Mouse (Mus musculus): ENCODE measurements around the gene Ppp1r36. TPM values are rescaled to one million over a fixed set of nuclear protein-coding genes. Genes with fewer than 3 reads are reported as not detected.

Gene Ppp1r36
- 1 to 10 TPM; 1.7 to 1.8 TPM for total RNA-seq (2021)

DNA sequence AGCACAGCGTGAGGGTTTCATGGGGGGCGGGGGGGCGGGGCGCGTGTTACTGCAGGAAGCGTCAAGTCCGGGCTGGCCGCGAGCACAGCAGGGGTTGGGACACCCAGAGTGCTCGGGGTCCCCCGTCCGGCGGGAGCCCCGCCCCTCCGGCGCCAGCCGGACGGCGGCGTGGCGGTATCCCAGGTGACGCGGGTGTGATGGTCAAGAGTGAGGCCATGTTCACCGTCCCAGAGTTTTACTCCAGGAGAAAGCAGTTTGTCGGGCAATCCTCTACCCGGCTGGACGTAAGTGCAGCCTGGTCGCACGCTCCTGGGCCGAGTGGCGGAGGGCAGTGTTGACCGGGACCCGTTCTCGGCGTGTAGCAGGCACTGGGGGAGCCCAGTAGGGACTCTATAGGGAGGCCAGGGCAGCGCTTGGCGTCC, at the start of gene Ppp1r36:
TSS of gene Ppp1r36 (plus strand) at position 106 of the 422 bp plus-strand sequence.
- no peak for DNase-seq

DNA sequence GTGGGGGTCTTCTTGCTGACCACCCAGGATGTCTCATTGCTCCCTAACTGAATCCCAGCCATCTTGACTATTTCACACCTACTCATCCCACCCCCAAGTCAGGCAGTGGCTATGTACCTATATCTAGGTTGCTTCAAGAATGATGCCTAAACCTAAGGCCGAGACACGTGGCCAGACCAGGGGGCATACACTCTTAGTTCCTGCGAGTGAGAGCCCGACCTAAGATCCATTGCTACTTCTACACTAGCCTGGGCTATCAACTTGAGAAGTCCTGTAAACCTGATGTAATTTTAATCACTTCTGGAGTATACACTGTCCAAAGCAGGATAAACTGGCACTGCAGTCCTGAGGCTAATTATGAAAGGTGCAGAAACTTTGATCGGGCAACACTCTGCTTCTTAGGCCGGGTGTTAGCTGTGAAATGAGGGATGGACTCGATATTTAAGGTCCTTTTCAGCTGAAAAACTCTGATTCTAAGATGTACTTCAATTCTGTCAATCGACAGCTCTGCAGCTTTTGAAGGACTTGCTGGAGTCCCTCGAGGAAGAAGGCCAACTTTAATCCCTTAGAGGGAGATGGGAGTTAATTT, 49.0 kb upstream of the Ppp1r36 start:
- no peak for DNase-seq

DNA sequence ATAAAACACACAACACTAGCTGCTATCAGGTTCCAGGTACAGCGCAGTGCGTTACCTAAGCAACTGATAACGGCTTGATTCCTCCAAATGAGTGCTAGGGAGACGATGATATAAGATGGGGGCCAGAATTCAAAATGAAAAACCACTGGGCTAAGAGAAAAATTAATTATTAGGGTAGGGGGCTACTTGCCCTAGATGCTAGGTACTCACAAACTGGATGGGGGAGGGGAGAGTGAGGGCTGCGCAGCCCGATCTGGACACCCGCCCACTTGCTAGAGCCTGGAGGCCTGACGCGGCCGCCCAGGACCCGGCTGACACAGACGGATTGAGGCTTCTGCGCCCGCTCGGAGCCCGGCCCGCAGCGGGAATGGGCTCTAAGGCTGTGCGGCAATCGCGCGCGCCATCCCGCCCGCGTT, 48.5 kb upstream of the Ppp1r36 start:
- no peak for DNase-seq

DNA sequence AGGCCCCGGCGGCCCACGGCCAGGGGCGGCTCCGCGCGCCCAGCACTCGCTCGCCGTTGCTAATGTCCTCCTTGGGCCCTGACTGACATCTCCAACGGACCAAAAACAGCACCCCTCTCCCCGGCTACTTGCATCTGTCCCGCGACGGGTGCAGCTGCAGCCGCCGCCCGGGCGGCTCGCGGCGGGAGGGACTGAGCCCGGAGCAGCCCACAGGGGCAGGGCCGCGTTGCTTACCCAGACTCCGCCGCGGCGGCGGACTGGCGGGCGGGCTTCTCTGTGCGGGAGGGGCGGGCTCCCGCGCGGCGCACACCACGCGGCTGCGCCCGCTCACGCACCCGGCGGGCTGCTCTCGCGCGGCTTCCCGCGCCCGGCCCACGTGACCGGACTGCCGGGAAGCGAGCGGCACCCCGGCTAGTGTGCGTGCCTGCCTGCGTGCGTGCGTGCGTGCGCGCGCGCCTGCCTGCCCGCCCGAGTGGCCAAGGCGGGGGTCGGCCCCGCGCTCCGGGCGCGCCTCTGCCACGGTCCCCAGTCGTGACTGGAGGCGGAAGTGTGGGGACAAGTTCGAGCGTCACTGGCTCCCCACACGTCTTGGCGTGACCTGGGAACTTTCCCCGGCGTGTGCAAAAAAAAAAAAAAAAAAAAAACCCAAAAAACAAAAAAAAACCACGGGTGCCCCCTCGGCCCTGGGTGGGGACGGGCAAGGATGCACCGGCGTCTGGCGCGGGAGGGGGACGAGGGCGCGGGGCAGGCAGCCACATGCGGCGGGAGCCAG, 47.9 kb upstream of the Ppp1r36 start, which contains the start of gene Zbtb25:
TSS of gene Zbtb25 (minus strand) at position 397 of the 772 bp plus-strand sequence.
- DNase-seq = peak; percentile 88

DNA sequence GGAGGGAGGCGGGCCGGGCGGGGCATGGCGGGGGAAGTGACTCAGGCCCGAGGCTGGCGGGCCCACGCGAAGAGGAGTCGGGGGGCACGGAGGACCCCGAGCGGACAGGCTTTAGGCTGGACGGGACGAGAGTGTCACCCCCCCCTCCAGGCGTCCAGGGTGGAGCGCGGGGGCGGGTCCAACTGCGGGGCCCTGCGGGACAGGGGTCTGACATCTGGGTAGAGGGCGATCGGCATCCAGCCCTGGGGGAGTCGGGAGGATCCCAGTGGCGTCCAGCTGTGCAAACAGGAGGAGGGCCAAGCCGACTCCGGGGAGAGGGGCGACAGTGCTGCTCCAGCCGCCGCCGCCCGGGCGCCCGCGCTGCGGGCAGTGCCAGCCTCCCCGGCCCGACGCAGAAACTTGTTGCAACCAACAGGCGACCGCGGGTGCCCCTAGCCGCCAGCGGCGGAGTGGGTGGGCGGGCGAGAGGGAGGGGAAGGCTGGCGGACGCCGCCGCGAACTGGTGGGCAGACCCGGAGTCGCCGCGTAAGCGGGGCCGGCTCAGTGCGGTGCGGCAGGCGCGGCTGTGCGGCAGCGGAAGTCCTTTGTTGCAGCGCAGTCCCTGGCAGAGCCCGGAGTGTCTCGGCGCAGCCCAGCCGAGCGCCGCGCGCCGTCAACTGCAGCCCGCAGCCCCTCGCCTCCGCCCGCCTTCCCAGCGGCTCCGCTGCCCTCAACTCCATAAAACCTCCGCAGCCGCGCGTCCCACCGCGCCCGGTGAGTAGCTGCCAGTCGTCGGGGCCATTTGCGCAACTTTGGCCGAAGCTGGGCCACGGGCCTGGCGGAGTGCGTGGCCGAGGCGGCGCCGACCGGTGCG, 47.1 kb upstream of the Ppp1r36 start, which contains the start of gene Zbtb1:
TSS of gene Zbtb1 (plus strand) at position 289 of the 853 bp plus-strand sequence.
- DNase-seq = peak; percentile 82 to 87

DNA sequence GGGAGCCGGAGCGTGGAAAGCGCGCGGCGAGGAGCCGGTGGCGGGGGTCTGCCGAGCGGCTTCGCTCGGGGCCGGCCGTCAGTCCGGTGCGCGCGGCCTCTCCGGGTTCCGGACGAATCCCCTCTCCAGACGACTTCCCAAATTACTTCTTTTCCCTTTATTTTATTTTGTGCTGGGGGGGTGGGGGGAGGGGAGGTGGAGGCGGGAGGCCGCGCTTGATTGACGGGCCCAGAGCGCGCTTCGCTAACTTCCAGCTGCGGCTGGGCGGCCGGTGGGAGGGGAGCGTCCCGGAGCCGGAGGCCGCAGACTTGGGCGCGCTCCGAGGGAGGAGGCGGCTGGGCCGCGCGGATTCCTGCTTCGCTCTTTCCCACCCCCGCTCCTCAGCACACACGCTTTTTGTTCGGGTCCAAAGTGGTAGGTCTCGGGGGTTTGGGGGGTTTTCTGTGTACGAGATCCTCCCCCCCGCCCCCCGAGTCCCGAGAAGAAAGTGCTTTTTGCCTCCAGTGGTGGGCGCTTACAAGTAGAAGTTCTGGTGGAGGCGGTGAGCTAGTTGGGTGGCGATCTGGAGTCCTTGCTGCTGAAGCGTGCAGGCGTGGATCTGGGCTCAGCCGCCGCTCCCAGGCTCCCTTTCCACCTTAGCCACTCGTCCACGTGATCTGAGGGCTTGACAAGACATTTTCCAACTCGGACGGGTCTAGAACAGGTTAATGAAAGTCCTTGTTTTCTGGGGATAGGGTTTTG, 46.3 kb upstream of the Ppp1r36 start:
- DNase-seq = peak; percentile 60 to 65

DNA sequence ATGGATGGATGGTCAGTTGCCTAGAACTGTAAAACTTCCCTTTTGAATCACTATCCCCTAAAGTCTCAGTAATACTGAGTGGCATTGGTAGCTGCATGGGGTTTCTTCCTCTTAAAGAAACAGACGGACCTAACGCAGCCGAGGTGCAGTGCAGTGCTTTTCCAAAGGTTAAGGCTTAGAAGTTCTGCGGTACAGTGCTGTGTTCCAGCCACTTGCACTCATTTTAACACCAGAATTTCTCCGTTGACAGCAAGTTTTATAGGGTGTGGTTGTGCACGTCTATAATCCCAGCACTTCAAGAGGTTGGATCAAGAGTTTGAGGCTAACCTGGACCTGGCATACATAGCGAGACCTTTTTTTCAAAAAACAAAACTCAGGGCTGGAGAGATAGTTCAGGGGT, 45.3 kb upstream of the Ppp1r36 start:
- DNase-seq = no peak

DNA sequence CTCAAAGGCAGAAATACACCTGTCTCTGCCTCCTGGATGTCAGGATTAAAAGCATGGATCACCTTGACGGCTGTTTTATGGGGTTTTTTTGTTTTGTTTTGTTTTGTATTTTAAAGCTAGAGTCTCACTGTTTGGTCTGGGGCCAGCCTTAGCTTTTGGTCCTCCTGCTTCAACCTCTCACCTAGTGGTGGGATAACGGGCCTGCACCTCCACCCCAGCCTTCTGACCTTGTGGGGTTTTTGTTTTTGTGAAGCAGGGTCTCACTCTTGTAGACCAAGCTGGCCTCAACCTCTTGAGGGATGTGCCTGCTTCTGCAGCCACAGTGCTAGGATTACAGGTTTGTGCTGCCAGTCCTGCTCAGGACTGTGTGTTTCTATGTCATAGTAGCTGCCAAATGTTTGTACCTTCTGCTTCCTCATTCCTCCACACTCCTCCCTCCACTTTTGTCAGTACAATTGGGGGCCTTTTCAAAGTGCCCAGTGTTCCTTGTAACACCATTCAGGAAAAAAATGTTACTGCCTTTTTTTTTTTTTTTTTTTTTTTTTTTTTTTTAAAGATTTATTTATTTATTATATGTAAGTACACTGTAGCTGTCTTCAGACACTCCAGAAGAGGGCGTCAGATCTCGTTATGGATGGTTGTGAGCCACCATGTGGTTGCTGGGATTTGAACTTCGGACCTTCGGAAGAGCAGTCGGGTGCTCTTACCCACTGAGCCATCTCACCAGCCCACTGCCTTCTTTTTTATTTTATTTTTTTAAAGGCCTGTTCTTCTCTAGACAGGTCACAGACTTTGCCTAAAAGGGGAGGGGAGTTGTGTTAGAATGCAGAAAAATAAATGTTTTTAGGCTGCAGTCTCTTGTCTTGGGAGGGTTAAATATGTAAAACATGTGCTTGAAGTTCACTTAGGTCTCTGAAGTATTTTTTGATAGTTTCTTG, 44.2 kb upstream of the Ppp1r36 start:
- no peak for DNase-seq

DNA sequence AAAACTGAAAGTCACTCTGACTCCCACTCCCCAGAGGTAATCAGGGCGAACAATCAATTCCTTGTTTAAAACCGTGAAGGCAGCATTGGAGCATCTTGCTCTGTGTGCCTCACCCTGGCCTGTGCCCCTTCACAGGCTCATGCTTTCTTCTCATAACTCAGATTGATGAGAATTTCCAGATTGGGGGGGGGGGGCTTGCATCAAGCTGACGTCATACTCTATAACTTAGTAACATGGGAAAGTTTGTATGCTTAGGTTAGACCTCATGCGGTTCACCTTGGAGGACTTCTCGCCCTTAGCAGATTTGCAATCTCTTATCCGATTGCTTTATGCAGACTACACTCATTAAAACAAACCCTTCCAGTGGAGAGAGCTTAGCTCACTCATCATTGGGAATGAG, 43.3 kb upstream of the Ppp1r36 start:
- no peak for DNase-seq

DNA sequence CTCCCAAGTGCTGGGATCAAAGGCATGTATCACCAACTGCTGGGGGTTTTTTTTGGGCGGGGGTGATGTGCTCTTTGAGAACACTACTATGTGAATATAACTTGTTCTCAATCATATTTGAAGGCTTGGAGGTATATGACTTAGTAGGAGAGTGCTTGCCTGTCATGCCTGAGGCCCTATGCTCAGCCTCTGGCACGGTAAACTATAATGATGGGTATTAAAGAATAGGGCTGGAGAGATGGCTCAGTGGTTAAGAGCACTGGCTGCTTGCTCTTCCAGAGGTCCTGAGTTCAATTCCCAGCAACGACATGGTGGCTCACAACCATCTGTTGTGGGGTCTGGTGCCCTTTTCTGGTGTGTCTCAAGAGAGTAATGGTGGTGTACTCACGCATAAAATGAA, 42.4 kb upstream of the Ppp1r36 start:
- DNase-seq = no peak

DNA sequence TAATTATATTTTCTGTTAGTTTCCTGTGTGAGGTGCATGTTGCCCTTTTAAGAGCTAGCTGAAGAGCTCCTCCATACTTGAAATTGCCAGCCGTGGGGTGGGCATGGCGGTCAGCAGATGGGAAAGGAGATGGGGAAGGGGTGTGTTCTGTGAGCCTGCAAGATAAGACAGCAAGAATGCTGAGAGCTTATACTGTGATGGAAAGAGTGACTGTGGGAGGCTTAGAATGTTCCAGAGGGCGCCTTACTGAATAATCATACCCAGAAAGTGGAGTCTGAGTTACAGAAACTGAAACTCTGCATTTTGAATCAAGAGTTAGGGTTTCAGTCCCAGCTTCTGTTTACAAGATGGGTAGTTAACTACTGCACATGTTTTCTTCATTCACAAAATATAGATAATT, 41.8 kb upstream of the Ppp1r36 start:
- no peak for DNase-seq

DNA sequence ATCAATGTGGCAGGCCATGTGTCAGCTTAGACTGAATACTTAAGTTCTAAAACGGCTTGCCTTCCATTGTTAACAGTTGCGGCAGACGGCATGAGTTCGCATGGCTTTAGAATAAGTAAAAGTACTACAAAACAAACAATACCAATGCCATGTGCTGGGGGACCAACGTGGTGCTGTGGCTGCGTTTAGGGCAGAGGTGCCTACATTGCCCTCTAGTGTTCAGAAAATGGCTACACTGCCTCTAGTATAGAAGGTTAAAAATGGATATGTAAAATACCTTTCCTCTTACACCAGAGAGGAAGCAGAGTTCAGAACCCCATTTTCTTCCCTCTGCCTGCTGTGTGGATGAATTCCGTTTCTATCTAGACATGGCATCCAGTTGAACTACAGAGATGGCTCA, 40.7 kb upstream of the Ppp1r36 start:
- no peak for DNase-seq

DNA sequence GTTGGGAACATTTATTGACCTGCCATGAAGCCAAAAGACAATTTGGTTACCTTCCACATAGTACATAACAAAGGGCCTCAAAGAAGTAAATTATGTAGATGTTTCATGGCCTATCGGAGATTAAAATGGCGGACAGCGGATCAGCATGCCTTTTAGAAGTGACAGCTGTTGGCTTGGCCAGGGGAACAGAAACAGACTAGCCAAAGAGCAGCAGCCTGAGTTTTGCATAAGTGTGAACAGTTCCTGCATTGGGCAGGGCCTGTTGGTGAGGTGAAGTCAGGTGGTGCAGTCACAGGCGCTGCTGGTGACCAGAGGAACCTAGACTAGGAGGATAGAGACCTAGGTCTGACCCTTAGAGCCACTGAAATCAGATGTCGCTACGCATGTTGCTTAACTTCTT, 40.3 kb upstream of the Ppp1r36 start:
- no peak for DNase-seq

DNA sequence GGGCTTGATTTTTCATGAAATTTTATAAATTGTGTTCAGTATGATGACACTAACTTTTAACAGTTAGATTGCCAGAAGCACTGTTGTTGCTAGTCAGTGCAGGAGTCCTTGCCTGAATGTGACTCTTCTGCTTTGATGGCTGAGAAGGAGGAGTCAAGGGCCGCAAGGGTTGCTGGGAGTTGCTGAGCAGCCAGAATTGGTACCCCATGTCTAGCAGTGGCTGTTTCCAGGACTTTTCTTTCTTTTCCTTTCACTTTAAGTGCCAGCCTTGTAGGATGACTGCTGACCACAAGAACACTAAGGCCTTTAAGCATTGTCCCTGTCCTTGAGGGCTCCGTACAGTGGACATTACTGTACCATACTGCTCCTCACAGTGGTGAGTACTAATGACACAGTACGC, 39.6 kb upstream of the Ppp1r36 start:
- DNase-seq = no peak

DNA sequence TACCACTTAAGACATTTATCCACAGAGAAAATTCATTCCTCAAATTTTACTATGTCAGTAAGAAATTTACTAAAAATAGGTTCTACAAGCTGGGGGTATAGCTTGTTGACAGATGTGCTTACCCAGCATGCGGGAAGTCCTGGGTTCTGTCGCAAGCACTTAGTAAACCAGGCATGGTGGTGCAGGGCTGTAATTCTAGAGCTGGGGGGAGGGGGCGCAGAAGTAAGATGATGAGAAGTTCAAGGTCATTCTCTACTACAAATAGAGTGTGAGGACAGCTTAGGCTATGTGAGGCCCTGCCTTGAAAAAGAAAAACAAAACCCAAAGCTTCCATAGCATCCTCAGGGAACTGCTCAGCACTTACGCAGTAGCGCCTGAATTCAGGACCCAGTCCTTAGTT, 38.8 kb upstream of the Ppp1r36 start:
- no peak for DNase-seq

DNA sequence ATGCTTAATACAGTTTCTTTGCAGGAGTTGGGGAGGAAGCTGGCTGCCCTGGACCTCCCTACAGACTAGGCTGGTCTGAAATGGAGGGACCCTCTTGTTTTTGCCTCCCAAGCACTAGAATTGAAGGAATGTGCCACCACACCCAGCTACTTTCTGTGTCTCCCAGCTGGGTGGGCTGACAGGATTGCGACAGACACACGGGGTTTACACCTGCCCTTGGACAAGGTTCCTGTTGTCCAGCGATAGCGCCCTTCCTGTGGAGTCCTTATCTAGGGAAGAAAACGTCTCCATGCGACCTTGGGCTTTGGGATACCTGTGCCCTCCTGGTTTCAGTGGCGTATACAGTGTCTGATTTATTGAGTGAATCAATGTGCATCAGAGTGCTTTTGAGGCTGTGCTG, 37.2 kb upstream of the Ppp1r36 start:
- DNase-seq = no peak

DNA sequence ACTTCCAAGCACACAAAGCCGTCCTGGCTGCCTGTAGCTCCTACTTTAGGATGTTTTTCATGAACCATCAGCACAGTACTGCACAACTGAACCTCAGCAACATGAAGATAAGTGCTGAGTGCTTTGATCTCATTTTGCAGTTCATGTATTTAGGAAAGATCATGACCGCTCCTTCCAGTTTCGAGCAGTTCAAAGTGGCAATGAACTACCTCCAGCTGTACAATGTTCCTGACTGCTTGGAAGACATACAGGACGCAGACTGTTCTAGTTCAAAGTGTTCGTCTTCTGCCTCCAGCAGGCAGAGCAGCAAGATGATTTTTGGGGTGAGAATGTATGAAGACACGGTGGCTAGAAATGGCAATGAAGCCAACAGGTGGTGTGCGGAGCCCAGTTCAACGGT, 32.0 kb upstream of the Ppp1r36 start:
- DNase-seq = no peak

DNA sequence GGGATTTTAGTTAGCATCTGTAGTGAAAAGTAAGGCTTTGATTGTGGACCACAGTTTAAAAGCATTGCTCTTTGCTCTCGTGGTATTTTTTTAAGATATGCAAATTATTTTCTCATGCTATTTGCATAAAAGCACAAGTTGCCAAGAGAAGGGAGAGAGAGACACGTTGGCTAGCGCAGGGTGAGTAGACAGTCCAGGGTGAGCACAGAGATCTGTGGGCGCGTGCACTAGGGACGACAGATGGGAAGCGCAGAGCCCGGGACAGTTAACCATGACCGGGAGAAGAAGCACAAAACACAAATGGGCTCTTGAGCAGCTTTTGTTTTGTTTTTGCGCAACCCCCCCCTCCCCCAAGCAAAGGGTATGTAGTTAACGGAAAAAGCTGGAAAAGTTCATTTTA, 28.5 kb upstream of the Ppp1r36 start:
- no peak for DNase-seq

DNA sequence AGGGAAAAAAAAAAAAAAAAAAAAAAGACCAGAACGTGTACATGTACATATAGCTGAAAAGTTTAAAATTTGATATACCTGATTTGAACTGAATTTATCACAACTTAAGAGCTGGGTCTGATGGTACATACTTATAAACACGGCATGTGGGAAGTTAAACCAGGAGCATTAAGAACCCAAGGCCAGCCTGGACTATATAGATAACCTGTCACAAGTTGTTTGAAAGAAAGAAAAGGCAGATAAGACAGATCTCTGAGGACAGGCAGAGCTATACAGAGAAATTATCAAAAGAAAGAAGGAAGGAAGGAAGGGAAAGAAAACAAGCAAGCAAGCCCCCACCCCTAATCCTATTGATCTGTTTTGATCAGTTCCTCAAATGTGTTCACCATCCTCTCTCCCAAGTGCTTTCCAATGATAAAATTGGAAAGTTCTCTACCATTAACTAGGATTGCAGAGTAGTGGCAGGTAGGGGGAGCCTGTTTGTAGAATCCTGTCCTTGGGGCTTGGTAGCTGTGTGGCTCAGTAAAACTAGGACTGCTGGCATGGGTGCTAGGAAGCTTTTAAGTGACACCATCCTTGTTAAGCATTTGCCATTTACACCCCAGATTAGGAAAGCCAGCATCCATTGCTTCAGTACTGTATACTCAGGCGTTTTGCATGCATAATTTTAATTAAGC, 25.6 kb upstream of the Ppp1r36 start:
- DNase-seq = no peak

DNA sequence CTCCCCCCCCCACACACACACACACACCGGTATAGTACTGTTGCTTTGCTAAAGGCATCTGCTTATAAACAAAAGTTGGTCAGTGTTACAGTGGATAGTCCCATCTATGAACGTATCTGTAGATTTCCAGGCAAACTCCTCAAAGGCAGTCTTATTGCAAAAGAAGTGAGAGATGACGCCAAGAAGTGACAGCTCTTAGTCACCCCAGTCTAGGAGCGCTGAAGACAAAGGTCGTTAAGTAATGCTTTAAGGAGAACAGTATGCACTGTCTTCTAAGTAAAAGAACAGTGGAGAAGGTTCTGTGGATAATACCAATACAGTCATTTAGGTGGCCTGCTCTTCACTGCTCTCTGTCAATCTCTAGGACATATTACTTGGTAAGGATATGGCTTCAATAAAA, 24.4 kb upstream of the Ppp1r36 start:
- no peak for DNase-seq

DNA sequence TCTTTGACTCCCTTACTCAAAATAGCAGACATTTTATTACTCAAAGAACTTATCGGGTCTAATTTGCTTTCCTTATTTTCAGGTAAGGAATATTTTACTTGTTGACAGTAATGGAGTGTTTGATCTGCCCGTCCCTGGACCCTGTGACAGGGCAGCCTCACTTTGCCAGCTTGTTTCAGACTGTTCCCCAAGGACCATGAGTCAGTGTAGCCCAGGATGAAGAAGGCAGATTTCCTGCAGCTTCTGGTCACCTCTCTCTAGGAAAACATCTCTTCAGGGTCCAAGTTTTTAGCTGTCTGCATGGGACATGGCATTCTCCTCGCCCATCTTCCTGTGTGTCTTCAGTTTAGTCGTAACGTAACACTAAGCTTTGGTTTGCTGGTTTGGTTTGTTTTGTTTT, 20.1 kb upstream of the Ppp1r36 start:
- DNase-seq = no peak
